Mouse (Mus musculus) c-Kit-positive CD71-positive TER-119-positive erythroid progenitor cells, embryonic 14.5 days (primary cell): Measurements from ENCODE around the gene Sdc4.

Experiments
- DNase-seq: peaks from one replicate; pipeline ENCODE4 v3.0.0-alpha.2; 2013; ENCODE audit warnings: low spot score

The Sdc4 gene

GRCm38 (mm10) chr2:164449341-164450042, 5.8 kb upstream of the Sdc4 start:
- DNase-seq, result no peak

DNA sequence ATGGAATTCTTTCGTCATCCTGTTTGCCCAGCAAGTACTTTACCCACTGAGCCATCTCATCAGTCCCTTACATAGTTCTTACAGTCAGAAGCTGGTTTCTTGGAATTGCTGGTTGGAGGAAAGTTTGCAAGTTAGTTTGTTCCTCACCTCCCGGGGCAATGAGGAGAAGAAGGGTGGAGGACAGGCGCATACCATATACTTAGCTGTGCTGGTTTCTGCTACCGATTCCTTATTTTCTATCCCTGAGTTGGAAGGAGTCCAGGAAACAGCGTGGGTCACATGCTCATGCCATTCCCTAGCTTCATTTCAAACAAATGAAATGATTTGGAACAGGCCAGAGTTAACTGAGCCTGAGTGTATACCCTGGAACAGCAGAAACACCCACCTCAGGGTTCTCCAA, 5.2 kb upstream of the Sdc4 start:
- no peak for DNase-seq

DNA sequence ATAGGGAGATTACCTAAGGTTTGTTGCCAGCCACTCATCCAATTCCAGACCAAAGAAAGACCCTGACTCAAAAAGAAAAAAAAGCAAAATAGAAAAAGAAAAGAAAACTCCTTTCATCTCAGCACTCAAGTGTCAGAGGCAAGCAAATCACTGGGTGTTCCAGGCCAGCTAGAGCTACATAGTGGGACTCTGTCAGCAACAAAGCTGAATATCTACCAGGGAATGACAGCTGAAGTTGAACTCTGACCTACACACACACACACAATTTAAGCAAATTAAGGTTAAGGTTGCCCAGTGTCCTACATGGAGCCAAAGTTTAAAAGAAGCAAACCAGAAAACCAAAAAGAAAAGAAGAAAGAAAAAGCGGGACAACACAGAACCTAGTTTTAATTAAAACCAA, 4.5 kb upstream of the Sdc4 start:
- DNase-seq, result no peak

DNA sequence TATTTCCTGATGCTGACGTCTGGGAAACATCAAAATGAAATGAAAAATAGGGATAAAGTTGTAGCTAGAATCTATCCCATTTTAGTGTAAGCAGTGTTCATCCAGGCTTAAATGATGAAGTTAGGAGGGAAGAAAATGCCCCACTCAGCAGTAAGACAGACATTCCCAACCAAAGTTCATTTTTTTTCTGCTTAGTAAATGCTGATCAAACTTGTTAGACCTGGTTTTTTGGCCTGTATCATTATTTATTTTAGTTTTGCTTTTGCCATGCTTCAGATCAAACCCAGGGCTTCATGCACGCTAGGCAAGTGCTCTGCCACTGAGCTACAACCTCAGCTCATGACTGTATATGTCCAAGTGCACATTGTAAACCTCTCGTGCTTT, 2.4 kb upstream of the Sdc4 start:
- no peak for DNase-seq

DNA sequence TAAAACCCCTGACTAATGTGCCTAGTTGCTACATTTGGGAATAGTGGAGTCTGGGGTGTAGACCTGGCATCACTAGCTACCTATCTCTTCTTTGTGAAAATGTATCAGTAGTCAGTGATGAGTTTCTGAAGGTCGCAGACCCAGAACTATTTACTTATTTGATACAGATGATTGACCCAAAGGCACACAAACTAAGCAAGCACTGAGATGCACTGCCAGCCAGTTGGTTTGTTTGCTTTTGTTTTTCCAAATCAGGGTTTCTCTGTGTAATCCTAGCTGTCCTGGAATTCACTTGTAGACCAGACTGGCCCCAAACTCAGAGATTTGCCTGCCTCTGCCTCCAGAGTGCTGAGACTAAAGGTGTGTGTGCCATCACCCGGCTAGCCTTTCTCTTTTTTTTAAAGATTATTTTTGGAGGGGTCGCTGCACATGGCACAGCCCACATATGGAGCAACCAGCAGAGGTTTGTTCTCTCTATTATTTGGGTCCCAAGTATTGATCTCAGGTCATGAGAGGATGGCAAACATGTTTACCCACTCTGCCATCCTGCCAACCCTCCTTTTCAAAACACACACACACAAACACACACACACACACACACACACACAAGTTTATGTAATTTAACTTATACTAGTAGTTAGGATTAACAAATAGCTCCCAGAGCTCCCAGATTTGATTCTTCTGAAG, 1.9 kb upstream of the Sdc4 start:
- DNase-seq, result no peak

GRCm38 (mm10) chr2:164444701-164445100, 1.0 kb upstream of the Sdc4 start:
- no peak for DNase-seq

- no peak for DNase-seq
These were observed 643 bp downstream of the Sdc4 start for GRCm38 (mm10) chr2:164443051-164443437.

- no peak for DNase-seq
These were observed 1.2 kb downstream of the Sdc4 start for GRCm38 (mm10) chr2:164442315-164443050.

GRCm38 (mm10) chr2:164441731-164442130, 2.0 kb downstream of the Sdc4 start:
- no peak for DNase-seq

- no peak for DNase-seq
These were observed 2.5 kb downstream of the Sdc4 start for GRCm38 (mm10) chr2:164441155-164441554.

GRCm38 (mm10) chr2:164440314-164440713, 3.4 kb downstream of the Sdc4 start:
- DNase-seq, result no peak

DNA sequence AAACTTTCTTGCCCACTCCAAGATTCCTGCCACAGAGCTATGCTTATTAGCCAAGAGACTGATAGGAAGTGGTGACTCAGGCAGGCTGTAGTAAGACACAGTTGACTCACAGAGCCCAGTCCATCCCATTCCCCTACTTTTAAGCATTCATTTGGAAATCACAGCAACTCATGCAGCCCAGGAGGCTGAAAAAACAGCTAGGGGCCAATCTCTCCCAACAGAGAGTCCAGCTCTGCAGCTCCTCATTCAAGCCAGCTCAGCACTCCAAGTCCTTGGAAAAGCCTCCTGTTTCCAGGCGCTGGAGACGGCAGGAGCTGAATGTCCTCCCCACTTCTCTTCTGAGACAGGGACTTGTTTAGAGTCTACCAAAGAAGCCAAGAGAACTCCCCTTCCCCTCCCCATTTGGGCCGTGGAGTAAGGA, 4.7 kb downstream of the Sdc4 start:
- DNase-seq, result no peak

DNA sequence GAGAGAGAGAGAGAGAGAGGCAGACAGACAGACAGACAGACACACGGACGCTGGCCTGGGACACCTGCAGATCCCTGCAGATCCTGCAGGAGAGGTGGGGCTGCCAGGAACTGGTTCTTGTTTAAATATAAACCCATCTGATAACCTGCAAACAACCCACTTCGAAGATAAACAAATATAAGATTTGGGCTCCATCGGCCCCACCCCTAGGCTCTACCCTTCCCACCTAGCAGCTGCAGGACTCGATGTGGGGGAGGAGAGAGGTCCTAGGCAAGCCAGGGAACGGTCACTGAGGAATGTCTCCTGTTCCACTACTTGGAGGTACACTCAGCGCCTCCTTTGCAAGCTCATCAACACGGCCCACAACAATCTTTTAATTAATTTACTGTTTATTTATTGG, 5.4 kb downstream of the Sdc4 start:
- no peak for DNase-seq

DNA sequence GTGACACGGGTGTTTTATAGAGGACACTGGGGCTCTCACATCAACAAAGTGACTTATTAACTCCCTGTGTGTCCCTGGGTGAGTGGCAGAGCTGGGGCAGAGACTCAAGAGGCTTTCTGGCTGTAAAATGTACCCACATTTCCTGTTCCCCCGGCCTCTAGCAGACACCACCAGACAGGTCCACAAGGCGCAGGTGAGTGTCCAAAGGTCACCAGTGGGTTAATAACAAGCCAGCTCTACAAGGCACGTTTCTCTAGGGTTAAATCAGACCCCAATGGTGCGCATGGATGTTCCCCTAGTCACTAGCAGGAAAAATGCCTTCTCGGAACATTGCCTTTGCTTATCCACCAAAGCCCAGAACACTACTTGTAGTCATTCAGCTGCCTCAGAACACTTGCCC, 6.0 kb downstream of the Sdc4 start:
- DNase-seq, result no peak

DNA sequence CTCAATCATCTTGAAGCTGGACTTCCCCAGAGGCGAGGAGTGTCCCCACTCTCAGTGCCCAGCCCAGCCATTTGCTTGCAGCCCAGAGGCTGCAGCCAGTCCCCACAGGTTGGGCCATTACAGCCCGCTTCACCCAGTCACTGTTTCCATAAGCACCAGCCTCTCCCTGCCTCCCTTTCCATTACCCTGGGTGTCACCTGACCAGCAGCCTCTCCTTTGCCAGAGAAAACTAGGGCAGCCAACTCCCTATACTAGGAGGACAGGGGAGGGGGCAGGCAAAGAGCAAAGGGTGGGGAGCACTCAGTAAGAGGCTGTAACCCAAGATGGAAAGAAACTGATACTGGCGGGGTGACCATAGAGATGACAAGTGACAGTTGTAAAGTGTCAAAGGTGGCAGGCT, 6.7 kb downstream of the Sdc4 start:
- DNase-seq, result no peak

DNA sequence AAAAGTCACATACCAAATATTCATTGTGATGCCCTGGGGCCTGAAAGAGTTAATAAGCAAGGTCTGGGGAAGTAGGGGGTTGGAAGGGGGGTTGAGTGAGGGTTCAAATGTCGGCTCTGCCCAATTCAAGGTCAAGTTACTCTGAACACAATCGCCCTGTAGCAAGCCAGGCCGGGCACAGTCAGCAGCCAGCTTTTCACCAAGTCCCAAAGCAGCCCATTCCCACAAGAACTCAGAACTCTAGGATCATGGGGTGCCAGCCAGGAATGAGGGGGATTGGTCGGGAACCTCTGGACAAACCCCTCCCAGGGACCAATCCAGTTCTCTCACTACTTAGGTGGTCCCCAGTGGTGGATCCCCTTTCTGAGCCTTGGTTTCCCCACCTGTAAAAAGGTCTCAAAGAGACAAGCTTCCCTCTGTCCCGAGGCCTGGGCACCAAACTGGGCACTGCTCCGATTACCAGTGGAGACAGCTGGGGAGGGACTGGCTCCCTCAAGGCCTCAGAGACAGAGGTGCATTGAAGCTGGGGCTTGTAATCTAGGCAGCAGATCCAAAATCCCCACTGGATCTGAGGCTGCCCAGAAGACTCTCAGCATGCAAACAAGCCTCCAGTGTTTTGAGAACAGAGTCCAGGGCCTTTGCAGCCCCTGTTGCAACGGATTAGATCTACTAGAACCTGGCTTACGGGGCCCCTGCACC, 7.3 kb downstream of the Sdc4 start:
- DNase-seq, result no peak

- DNase-seq, result no peak
These were observed 8.2 kb downstream of the Sdc4 start for GRCm38 (mm10) chr2:164435216-164436090.

DNA sequence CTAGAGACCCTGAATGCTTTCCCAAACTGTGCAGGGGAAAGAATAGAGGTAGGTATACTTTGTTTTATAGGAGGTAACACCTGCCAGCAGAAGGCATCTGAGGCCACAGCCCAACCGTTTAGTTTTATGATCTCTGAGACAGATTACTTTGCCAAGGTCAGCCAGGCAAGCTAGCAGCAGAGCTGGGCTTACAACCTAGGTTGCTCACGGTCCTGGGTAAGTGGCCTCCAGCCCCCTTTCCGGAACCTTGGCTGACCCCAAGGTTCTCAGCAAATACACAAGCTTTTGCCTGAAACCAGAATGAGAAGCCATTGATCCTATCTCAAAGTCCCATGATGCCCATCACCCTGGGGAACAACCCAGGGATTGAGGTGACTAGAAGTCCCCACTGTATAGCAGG, 9.0 kb downstream of the Sdc4 start:
- no peak for DNase-seq

DNA sequence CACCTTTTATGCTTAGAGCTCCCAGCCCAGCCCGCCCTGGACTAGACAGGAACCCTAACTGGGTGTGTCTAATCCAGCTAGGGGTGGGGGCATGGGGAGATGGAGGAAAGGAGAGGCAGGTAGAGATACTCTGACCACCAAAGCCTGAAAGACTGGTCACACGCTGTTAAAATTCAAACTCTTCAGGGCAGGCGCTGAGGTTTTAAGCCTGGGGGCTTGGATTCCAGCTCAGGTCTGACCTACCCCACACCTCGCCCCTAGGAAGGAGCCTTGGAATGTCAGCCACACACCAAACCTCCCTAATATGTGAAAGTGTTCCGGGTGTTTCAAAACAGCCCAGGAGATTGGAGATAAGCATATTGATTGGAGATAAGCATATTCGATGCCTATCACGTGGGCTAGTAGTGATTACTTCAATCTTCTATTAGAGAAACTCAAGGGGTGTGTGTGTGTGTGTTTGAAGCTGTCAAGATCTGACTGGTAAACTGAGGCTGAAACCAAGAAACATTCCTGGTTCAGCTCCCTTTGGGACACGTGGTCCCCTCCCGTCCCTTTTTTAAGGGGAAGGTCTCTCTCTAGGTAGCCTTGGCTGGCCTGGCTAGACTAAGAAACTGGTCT, 10.3 kb downstream of the Sdc4 start:
- DNase-seq, result no peak

DNA sequence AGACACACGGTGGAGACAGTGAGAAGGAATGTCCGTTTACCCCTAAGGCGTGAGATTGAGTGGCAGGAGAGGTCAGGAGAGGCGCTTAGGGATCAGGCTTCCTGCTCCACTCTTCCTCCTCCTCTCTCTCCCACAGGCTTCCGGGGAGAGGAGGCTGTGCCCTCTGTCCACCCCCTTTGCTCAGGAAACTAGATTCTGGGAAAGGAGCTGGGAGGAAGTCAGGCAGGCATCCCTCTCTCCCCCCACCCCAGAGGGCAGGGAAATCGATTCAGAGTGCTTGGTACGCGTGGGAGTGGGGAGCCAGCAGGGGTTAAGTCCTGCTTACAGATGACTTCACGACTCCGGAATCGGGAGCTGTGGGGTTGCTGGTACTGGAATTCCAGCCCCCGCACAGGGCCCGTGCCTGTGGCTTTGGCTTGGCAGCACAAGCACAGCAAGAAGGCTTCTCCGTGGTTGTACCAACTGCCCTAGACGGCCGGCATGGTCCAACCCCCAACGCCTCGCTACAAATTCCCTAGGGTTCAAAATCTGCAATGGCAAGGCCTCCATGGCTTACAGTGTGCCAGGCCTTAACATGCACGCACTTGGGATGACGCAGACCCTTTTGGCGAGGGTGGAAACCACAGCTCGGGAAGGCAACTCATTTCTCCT, 11.0 kb downstream of the Sdc4 start:
- no peak for DNase-seq
